Mouse (Mus musculus): Measurements from ENCODE around the gene Yod1. TPM values are rescaled to one million over a fixed set of nuclear protein-coding genes. Genes with fewer than 3 reads are reported as not detected.

Yod1 gene
- polyA plus RNA-seq, 1 experiment from 2014 or later, result 9.0 TPM

DNA sequence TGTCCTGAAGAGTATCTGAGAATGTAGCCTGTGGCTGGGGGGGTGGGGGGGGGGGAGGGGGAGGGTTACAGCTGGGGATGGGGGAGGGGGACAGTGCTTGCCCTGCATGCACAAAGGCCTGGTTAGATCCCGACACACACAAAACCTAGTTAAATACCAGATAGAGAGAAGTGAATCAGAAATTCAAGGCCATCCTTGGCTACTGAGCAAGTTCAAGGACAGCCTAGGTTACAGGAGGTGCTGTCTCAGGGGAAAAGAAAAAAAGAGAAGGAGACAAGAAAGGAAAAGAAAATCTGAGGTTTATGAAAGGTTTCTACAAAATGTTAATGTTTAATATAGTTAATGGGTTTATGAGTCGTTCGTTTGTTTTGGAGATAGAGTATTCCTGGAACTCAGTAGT lies 22.5 kb downstream of the Yod1 start:
- H3K27ac ChIP-seq (ENCODE audit: low read length), result no peak overlapping the region
- no peaks in the 10 kb centered on the region for H3K9me3 ChIP-seq (ENCODE audit: low read length)
- no peak for ATAC-seq (ENCODE audit: low FRiP score, low TSS enrichment)
- H3K36me3 ChIP-seq (ENCODE audit: insufficient read depth, low read length), result no peaks in the 10 kb centered on the region; the same call in 1 of the 2 replicates
- 60% methylated on average over 3 of the region's 3 CpGs for WGBS
- no peak overlapping the region for H3K9ac ChIP-seq (replicated peaks; ENCODE audit: low read length)
- no peak overlapping the region for H3K4me3 ChIP-seq (ENCODE audit: low read length)
- no peaks in the 10 kb centered on the region for H3K27me3 ChIP-seq (ENCODE audit: insufficient read depth, low read length)
- peaks cover 14% of the 10 kb centered on the region for H3K4me1 ChIP-seq (ENCODE audit: insufficient read depth, low read length)
- no peak overlapping the region for H3K4me2 ChIP-seq (replicated peaks; ENCODE audit: low read depth, low read length)

DNA sequence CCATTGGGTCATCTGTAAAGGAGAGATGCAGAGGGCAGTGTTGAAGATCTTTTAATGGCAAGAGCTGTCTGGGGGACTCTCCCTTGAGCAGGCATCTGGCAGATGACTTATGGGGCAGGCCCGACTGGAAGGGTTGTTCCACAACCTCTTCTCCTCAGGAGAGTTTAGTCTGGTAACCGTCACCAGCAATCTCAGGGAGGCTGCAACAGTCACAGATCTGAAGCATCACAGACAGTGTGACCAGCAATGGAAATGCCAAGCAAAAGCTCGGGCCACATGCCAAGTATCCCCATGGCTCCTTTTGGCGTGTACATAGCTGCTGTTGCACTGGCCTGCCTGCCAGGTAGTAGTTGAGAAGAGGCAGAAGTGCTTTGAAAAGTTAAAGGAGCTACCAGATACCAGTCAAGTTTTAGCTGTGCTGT lies 23.1 kb downstream of the Yod1 start:
- H3K4me2 ChIP-seq (replicated peaks; ENCODE audit: low read depth, low read length), result no peak overlapping the region
- no peak overlapping the region for H3K27ac ChIP-seq (ENCODE audit: low read length)
- no peaks in the 10 kb centered on the region for H3K27me3 ChIP-seq (ENCODE audit: insufficient read depth, low read length)
- no peak for ATAC-seq (ENCODE audit: low FRiP score, low TSS enrichment)
- H3K9me3 ChIP-seq (ENCODE audit: low read length), result no peaks in the 10 kb centered on the region
- no peaks in the 10 kb centered on the region; the same call in 1 of the 2 replicates for H3K36me3 ChIP-seq (ENCODE audit: insufficient read depth, low read length)
- H3K9ac ChIP-seq (replicated peaks; ENCODE audit: low read length), result no peak overlapping the region
- H3K4me1 ChIP-seq (ENCODE audit: insufficient read depth, low read length), result peaks cover 8% of the 10 kb centered on the region
- WGBS, result 65% methylated on average over 4 of the region's 4 CpGs
- H3K4me3 ChIP-seq (ENCODE audit: low read length), result no peak overlapping the region

DNA sequence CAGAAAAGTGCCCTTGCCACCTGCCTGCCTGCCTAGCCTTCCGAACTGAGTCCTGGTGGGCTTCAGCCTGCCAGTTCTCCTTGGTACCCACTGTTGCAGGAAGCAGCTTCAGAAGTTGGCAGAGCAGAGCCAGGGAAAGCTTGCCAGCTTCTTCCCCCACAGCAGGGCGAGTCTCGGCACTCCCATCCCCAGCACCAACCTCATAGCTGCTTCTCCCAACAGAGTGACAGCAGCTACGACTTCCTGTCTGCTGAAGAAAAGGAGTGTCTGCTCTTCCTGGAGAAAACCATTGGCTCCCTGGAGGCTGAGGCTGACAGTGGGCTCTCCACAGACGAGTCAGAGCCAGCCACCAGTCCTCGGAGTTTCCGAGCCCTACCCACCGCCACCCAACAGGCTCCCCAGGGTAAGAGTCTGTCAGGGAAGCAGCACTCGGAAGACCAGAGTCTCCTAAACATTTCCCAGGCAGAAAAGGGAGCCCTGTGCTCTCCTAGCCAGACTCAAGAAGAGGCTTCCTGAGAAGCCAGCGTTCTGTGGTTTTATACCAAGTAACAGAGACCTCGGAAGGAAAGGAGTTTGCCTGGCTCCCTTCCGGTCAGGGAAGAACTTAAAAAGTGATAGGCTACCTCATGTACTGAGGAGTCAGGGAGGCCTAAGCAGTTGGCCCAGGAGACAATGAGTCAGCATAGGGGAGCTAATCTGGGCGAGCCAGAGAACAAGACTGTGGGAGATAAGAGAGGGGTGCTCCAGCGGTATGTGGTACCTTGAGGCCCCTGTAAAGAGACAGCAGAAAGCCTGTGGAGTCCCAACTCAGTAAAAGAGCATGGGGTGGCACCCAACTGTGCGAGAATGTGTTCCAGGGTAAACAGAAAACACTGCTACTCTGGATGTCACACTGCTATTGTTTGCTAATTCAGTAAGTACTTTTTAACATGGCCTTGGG lies 23.9 kb downstream of the Yod1 start:
- no peak overlapping the region for H3K27ac ChIP-seq (ENCODE audit: low read length)
- 62% methylated on average over 15 of the region's 15 CpGs for WGBS
- H3K9me3 ChIP-seq (ENCODE audit: low read length), result no peaks in the 10 kb centered on the region
- H3K36me3 ChIP-seq (ENCODE audit: insufficient read depth, low read length), result no peaks in the 10 kb centered on the region; the same call in 1 of the 2 replicates
- H3K4me2 ChIP-seq (replicated peaks; ENCODE audit: low read depth, low read length), result no peak overlapping the region
- H3K27me3 ChIP-seq (ENCODE audit: insufficient read depth, low read length), result no peaks in the 10 kb centered on the region
- H3K9ac ChIP-seq (replicated peaks; ENCODE audit: low read length), result 0 out of 2 replicates have a peak overlapping the region, but pooled peaks have one; percentile 6
- no peak overlapping the region for H3K4me3 ChIP-seq (ENCODE audit: low read length)
- H3K4me1 ChIP-seq (ENCODE audit: insufficient read depth, low read length), result no peaks in the 10 kb centered on the region
- peak; percentile 39; the same call in 1 of the 2 replicates for ATAC-seq (ENCODE audit: low FRiP score, low TSS enrichment)

DNA sequence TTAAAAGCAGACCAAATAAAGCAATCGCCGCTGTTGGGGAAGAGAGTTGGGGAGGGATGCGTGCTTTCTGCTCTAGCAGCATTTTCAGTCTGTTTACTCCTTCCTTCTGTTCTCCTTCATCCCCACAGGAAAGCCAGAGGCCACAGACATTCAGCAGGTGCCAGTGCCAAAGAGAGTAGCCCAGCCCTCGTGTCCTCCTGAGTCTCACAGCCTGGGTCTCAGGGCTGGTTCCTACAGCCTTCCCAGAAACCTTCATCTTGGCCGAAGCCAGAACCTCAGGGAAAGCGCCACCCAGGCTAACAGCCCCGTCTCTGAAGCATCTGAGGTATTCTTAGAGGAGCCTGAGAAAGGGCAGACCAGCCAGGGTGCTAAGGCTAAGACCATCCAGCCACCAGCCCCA lies 25.1 kb downstream of the Yod1 start:
- no peak for ATAC-seq (ENCODE audit: low FRiP score, low TSS enrichment)
- WGBS, result 91% methylated on average over 7 of the region's 7 CpGs
- Histone ChIP-seq H3K36me3 (ENCODE audit: insufficient read depth, low read length) (no peaks in the 10 kb centered on the region; the same call in 1 of the 2 replicates), H3K27me3 (ENCODE audit: insufficient read depth, low read length) (no peaks in the 10 kb centered on the region), H3K9me3 (ENCODE audit: low read length) (no peaks in the 10 kb centered on the region), H3K9ac (replicated peaks; ENCODE audit: low read length) (no peak overlapping the region), H3K27ac (ENCODE audit: low read length) (no peak overlapping the region), H3K4me3 (ENCODE audit: low read length) (no peak overlapping the region), H3K4me1 (ENCODE audit: insufficient read depth, low read length) (no peaks in the 10 kb centered on the region), H3K4me2 (replicated peaks; ENCODE audit: low read depth, low read length) (no peak overlapping the region)

DNA sequence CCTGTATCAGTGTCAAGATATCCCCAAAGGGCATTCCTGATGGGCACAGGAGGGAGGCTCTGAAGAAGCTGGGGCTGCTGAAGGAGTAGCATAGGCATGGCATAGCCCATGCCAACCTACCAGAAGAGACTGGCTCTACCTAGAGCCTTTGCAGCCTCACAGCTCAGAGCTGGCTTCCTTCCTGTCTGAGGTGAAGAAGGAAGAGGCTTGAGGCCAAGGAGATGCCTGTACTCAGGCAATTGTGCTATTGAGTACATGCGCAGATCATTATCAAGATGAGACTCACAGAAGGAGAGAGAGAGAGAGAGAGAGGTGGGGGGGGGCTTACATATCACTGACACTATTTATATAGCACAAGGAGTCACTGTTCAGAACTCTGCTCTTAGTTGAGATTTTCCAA lies 26.6 kb downstream of the Yod1 start:
- H3K9ac ChIP-seq (replicated peaks; ENCODE audit: low read length), result no peak overlapping the region
- H3K4me3 ChIP-seq (ENCODE audit: low read length), result no peak overlapping the region
- 93% methylated on average over 1 of the region's 1 CpGs for WGBS
- H3K9me3 ChIP-seq (ENCODE audit: low read length), result no peaks in the 10 kb centered on the region
- no peaks in the 10 kb centered on the region for H3K4me1 ChIP-seq (ENCODE audit: insufficient read depth, low read length)
- no peak overlapping the region for H3K4me2 ChIP-seq (replicated peaks; ENCODE audit: low read depth, low read length)
- no peaks in the 10 kb centered on the region; the same call in 1 of the 2 replicates for H3K36me3 ChIP-seq (ENCODE audit: insufficient read depth, low read length)
- no peak overlapping the region for H3K27ac ChIP-seq (ENCODE audit: low read length)
- ATAC-seq (ENCODE audit: low FRiP score, low TSS enrichment), result no peak
- no peaks in the 10 kb centered on the region for H3K27me3 ChIP-seq (ENCODE audit: insufficient read depth, low read length)

DNA sequence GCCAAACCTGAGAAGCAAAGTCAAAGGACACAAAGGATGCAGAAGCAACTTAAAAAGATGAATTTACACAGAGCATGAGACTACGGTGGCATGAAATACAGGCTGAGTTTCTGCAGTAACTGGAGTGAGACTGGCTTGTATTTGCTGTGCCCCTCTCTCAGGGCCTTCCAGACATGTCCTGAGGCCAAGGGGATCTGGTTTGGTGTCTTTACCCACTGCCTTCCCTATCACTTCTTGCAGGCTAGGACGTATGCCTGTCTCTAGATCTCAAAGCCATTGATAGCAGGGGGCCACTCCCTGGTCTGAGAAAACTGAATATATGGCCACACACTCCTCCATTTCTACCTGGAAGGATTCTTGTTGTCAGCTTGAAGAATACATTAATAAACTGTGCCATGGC lies 27.1 kb downstream of the Yod1 start:
- no peak for ATAC-seq (ENCODE audit: low FRiP score, low TSS enrichment)
- WGBS, result 82% methylated on average over 2 of the region's 2 CpGs

DNA sequence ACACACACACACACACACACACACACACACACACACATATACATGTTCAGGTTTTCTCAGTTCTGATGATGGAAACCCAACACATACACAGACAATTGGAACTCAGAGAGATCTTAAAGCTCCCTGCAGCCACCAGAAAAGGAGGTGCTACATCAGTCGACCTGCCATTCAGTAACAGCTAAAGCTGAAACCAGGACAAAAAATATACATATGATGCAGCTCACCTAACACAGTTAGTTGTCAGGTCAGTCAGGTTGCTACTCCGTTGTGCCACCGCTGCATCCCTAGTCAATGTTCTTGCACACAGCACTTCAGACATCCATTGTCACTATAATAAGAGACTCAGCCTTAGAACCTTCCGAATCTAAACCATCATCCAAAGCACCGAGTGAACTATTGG lies 27.8 kb downstream of the Yod1 start:
- Histone ChIP-seq H3K36me3 (ENCODE audit: insufficient read depth, low read length) (no peaks in the 10 kb centered on the region; the same call in 1 of the 2 replicates), H3K27ac (ENCODE audit: low read length) (no peak overlapping the region), H3K9ac (replicated peaks; ENCODE audit: low read length) (no peak overlapping the region), H3K4me1 (ENCODE audit: insufficient read depth, low read length) (no peaks in the 10 kb centered on the region), H3K4me3 (ENCODE audit: low read length) (no peak overlapping the region), H3K27me3 (ENCODE audit: insufficient read depth, low read length) (no peaks in the 10 kb centered on the region), H3K4me2 (replicated peaks; ENCODE audit: low read depth, low read length) (no peak overlapping the region), H3K9me3 (ENCODE audit: low read length) (no peaks in the 10 kb centered on the region)
- no peak for ATAC-seq (ENCODE audit: low FRiP score, low TSS enrichment)
- WGBS, result 90% methylated on average over 5 of the region's 5 CpGs

More for the DNA sequence above, 27.1 kb downstream of the Yod1 start:
- Histone ChIP-seq H3K4me3 (ENCODE audit: low read length) (no peak overlapping the region), H3K36me3 (ENCODE audit: insufficient read depth, low read length) (no peaks in the 10 kb centered on the region; the same call in 1 of the 2 replicates), H3K27me3 (ENCODE audit: insufficient read depth, low read length) (no peaks in the 10 kb centered on the region), H3K9ac (replicated peaks; ENCODE audit: low read length) (no peak overlapping the region), H3K4me1 (ENCODE audit: insufficient read depth, low read length) (no peaks in the 10 kb centered on the region), H3K4me2 (replicated peaks; ENCODE audit: low read depth, low read length) (no peak overlapping the region), H3K9me3 (ENCODE audit: low read length) (no peaks in the 10 kb centered on the region), H3K27ac (ENCODE audit: low read length) (no peak overlapping the region)

DNA sequence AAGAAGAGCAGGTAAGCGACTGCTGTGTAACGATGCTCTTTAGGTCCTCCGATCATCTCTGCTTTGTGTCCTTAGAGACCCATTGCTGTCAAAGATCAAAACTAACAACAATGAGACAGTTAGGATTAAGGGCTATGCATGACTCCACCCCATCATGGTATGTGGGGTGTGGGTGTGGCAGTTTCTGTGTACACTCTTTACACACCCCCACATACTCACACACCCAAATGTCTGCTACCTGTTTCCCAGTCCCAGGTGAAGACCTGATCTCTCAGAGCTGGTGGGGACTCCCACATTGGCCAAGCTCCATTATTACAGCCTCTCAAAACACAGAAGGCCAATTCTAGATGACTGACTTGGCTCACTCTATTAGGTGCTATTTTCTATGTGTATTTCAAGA lies 28.5 kb downstream of the Yod1 start:
- Histone ChIP-seq H3K4me3 (ENCODE audit: low read length) (no peak overlapping the region), H3K27me3 (ENCODE audit: insufficient read depth, low read length) (no peaks in the 10 kb centered on the region), H3K4me1 (ENCODE audit: insufficient read depth, low read length) (no peaks in the 10 kb centered on the region), H3K27ac (ENCODE audit: low read length) (no peak overlapping the region), H3K9me3 (ENCODE audit: low read length) (no peaks in the 10 kb centered on the region), H3K4me2 (replicated peaks; ENCODE audit: low read depth, low read length) (no peak overlapping the region), H3K36me3 (ENCODE audit: insufficient read depth, low read length) (no peaks in the 10 kb centered on the region; the same call in 1 of the 2 replicates), H3K9ac (replicated peaks; ENCODE audit: low read length) (no peak overlapping the region)
- no peak for ATAC-seq (ENCODE audit: low FRiP score, low TSS enrichment)
- WGBS, result 92% methylated on average over 3 of the region's 3 CpGs

DNA sequence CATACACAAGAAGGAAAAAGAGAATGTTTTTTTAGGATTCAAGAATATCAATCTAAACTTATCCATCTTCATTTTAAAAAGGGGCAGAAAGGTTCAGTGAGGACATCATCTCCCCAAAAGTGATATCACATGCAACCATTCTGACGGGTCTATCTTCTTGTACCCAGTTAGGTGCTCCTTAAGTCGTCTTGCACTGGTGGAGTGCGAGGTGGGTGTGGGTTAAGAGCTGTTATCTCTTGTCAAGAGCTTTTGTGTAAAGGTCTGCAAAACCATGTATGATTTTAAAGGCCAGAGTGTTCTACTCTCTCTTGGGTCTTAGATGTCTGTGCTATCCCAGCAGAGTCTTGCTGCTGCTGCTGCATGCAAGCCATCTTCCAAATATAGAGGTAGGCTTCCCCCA lies 29.7 kb downstream of the Yod1 start:
- Histone ChIP-seq H3K27me3 (ENCODE audit: insufficient read depth, low read length) (no peaks in the 10 kb centered on the region), H3K9ac (replicated peaks; ENCODE audit: low read length) (no peak overlapping the region), H3K9me3 (ENCODE audit: low read length) (no peaks in the 10 kb centered on the region), H3K36me3 (ENCODE audit: insufficient read depth, low read length) (no peaks in the 10 kb centered on the region; the same call in 1 of the 2 replicates), H3K27ac (ENCODE audit: low read length) (no peak overlapping the region), H3K4me2 (replicated peaks; ENCODE audit: low read depth, low read length) (no peak overlapping the region), H3K4me3 (ENCODE audit: low read length) (no peak overlapping the region), H3K4me1 (ENCODE audit: insufficient read depth, low read length) (no peaks in the 10 kb centered on the region)
- WGBS, result 80% methylated on average over 3 of the region's 3 CpGs
- no peak for ATAC-seq (ENCODE audit: low FRiP score, low TSS enrichment)

DNA sequence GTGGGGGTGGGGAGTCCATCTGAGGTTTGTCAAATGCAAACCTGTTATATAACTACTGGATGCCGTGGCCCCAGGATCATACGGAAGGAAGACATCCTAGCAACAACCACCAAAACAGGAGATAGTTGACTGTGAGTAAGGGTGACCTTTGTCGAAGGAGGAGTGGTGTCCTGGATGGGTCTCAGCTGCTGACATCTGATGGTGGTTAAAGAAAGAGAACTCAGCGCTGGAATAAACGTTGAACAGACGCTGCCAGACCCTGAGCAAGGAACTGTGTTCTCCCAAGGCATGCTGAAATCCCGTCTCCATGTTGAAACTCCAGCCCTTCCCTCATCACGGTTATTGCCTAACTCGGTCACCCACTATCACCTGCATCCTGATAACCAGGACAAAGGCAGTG lies 42.6 kb downstream of the Yod1 start:
- H3K27me3 ChIP-seq (ENCODE audit: insufficient read depth, low read length), result no peaks in the 10 kb centered on the region
- H3K4me2 ChIP-seq (replicated peaks; ENCODE audit: low read depth, low read length), result no peak overlapping the region
- H3K4me3 ChIP-seq (ENCODE audit: low read length), result no peak overlapping the region
- H3K9me3 ChIP-seq (ENCODE audit: low read length), result no peaks in the 10 kb centered on the region
- H3K27ac ChIP-seq (ENCODE audit: low read length), result no peak overlapping the region
- H3K9ac ChIP-seq (replicated peaks; ENCODE audit: low read length), result no peak overlapping the region
- no peak for ATAC-seq (ENCODE audit: low FRiP score, low TSS enrichment)
- H3K4me1 ChIP-seq (ENCODE audit: insufficient read depth, low read length), result no peaks in the 10 kb centered on the region
- no peaks in the 10 kb centered on the region for H3K36me3 ChIP-seq (ENCODE audit: insufficient read depth, low read length)
- WGBS, result 78% methylated on average over 9 of the region's 9 CpGs

All from kidney, embryonic 16.5 days (tissue).